Mouse (Mus musculus): ENCODE results near the gene Cmss1. TPM values are rescaled to one million over a fixed set of nuclear protein-coding genes. Genes with fewer than 3 reads are reported as not detected.

Gene Cmss1
- polyA plus RNA-seq, 1 experiment from 2014 or later, result 57.2 TPM

DNA sequence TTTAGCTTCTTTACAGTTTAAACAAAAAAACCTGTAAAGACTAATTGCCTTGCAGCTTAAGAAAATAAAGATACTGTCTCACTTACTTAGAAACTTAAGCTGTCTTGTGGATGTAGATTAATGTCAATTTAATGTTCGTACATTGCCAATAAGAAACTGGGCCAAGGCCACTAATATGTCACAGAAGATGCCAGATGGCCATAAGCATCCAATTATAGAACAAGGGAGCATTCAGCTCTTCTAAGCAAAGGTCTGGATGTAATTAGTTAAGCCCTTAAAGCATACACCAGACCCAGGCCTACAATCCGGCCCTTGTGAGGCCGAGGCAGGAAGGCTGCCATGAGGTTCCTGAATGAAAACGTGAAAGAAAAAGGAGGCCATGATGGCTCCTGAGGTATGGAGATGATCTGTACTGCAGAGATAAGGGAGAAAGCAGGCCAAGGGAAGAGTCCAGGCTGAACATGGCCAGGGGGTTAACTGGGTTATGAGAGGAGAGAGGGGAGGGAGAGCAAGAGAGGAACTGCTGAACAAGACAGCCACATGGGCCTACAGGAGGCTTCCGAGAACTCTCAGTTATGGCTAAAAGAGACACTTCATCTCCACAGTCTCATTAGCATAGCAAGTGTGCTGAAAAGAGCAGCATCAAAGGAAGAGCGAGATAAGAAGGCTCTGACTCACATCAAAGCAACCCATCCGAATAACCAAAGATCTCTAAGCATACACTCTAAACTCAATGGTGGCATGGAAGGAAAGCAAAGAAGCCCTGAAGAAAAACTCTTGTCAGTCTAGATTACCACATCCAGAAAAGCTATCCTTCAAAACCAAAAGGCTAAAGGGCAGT is 287.2 kb downstream of the Cmss1 start:
- H3K9me3 ChIP-seq, result peaks cover 5% of the 10 kb centered on the region; the same call in 1 of the 2 replicates
- no peak overlapping the region for H3K4me3 ChIP-seq
- ATAC-seq (ENCODE audit: insufficient number of reproducible peaks, insufficient read depth, low FRiP score, low TSS enrichment, low read depth), result no peak
- no peaks in the 10 kb centered on the region for H3K36me3 ChIP-seq
- WGBS, result 55% methylated on average over 7 of the region's 7 CpGs
- H3K27ac ChIP-seq, result no peak overlapping the region
- H3K4me2 ChIP-seq, result no peak overlapping the region
- no peaks in the 10 kb centered on the region for H3K27me3 ChIP-seq
- no peak overlapping the region for H3K9ac ChIP-seq
- H3K4me1 ChIP-seq, result peaks cover 10% of the 10 kb centered on the region

DNA sequence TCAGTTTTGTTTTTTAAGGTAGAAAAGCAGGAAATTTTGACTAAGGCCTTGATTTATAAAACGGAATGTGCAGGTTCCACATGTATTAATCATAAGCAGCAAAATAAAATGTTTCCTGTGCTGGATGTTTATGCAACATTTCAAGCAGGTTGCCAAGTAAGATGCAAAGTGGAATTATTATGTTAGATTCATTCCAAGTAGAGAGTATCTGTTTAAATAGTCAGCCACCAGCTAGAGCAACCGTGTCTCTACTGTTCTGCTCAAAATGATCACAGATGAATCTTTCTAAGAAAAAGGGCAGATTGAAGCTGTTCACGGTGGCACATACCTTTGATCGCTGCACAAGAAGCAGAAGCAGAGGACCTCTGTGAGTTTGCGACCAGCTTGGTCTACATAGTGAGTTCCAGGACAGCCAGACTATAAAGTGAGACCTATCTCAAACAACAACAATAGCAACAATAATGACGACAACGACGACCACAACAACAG is 288.0 kb downstream of the Cmss1 start:
- Histone ChIP-seq H3K36me3 (no peaks in the 10 kb centered on the region), H3K27me3 (no peaks in the 10 kb centered on the region), H3K9me3 (peaks cover 5% of the 10 kb centered on the region; the same call in 1 of the 2 replicates), H3K4me1 (peaks cover 11% of the 10 kb centered on the region), H3K27ac (no peak overlapping the region; the same call in 1 of the 2 replicates), H3K4me3 (no peak overlapping the region), H3K4me2 (no peak overlapping the region), H3K9ac (no peak overlapping the region)
- ATAC-seq (ENCODE audit: insufficient number of reproducible peaks, insufficient read depth, low FRiP score, low TSS enrichment, low read depth), result no peak
- WGBS, result 59% methylated on average over 8 of the region's 8 CpGs

DNA sequence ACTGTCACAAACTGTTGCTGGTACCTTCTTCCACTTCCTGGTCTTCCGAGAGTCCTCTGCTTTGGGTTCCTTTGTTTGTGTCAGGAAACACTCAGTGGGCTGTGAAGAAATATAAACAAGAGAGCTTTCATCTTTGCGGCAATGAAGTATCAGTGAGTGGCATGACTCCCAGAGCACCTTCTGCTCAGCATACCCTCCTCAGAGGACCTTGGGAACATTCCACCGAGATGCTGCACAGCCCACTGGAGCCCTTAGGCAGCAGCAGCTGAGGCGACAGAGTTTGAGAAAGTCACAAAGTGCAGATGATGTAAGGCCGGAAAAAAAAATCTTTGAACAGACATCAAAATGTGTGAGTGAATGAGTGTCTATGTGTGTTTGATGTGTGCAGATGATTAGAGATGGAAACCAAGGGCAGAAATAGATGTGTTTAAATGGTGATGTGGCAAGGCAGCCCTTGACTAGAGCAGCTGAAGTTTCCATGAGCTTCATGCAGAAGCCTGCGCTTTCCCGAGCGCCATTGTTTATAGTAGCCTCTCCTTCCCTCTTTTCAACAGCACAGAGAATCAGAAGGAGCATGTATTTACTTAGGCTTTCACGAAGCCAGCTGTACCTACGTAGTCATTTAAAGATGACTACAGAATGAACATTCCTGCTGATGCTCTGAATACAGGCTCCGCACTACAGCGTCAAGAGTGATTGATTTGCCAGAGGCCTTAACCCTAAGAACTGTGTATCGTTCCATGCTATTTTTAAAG is 288.6 kb downstream of the Cmss1 start:
- Histone ChIP-seq H3K27ac (no peak overlapping the region), H3K36me3 (no peaks in the 10 kb centered on the region), H3K4me3 (no peak overlapping the region), H3K4me1 (peaks cover 11% of the 10 kb centered on the region), H3K9me3 (peaks cover 5% of the 10 kb centered on the region; the same call in 1 of the 2 replicates), H3K27me3 (no peaks in the 10 kb centered on the region), H3K4me2 (no peak overlapping the region), H3K9ac (no peak overlapping the region)
- WGBS, result 53% methylated on average over 13 of the region's 13 CpGs
- no peak for ATAC-seq (ENCODE audit: insufficient number of reproducible peaks, insufficient read depth, low FRiP score, low TSS enrichment, low read depth)

DNA sequence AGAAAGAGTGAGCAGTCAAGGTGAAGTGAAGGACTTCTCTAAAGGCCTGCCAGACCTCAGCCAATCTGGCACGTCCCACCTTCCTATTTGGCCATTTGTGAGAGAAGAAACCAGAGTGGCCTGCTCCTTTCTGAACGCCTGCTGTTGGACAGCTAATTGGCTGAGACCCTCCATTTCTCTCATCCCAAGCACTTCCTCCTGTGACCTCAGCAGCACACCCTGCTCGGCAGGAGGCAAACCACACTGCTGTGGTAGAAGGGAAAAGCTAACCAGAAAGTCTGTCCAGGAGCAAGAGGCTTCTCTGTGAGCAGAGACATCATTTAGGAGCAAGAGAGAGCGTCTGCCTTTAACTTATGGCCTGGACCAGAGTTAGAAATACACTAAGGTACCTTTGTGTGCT is 289.5 kb downstream of the Cmss1 start:
- Histone ChIP-seq H3K27ac (no peak overlapping the region), H3K4me3 (no peak overlapping the region), H3K9ac (no peak overlapping the region), H3K27me3 (no peaks in the 10 kb centered on the region), H3K4me1 (peaks cover 11% of the 10 kb centered on the region), H3K4me2 (no peak overlapping the region), H3K36me3 (no peaks in the 10 kb centered on the region), H3K9me3 (peaks cover 5% of the 10 kb centered on the region; the same call in 1 of the 2 replicates)
- ATAC-seq (ENCODE audit: insufficient number of reproducible peaks, insufficient read depth, low FRiP score, low TSS enrichment, low read depth), result no peak
- 70% methylated on average over 4 of the region's 4 CpGs for whole genome bisulfite sequencing

DNA sequence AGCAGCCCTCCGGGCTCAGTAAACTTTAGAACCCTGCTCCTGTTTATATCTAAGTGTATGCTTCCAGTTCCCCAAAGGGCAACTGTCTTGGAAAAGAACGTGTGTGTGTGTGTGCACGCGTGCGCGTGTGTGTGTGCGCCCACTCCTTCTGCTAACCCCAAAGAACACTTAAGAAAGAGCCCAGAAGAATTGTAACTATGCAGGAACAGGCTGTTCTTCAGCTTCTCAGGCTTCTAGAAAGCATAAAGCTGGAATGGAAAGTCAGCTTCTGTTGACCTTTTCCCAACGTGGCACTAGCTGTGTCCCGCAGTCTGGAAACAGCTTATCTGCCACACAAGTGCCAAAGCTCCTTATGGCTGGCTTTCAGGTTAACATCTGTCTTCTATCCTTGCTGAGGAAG is 291.6 kb downstream of the Cmss1 start:
- Histone ChIP-seq H3K27ac (no peak overlapping the region), H3K27me3 (no peaks in the 10 kb centered on the region), H3K4me1 (peaks cover 11% of the 10 kb centered on the region), H3K9ac (no peak overlapping the region), H3K36me3 (no peaks in the 10 kb centered on the region), H3K9me3 (peaks cover 5% of the 10 kb centered on the region; the same call in 1 of the 2 replicates), H3K4me3 (no peak overlapping the region), H3K4me2 (no peak overlapping the region)
- ATAC-seq (ENCODE audit: insufficient number of reproducible peaks, insufficient read depth, low FRiP score, low TSS enrichment, low read depth), result no peak
- WGBS, result 85% methylated on average over 9 of the region's 9 CpGs

DNA sequence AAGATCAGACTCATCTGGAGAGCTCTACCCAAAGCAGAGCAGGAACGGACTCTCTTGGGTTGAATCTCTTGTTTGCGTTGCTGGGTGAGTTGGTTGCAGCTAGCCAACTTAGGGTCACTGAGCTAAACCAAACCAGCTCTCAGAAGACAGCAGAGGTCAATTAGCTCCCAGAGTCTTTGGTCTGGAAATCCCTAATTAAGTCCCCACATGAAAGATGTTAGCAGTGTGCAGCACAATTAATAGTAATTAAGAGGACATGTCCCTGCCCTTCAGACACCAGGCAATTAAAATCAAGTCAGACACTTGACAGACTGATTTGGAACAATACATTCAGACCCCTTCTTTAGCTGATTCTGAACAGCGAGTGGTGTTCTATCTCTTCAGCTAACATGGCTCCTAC is 292.4 kb downstream of the Cmss1 start:
- WGBS, result 62% methylated on average over 3 of the region's 3 CpGs
- peaks cover 11% of the 10 kb centered on the region for H3K4me1 ChIP-seq
- no peak overlapping the region for H3K4me3 ChIP-seq
- H3K9me3 ChIP-seq, result 0 out of 2 replicates have a peak, but pooled peaks cover under 1% of the 10 kb centered on the region
- H3K27me3 ChIP-seq, result no peaks in the 10 kb centered on the region
- no peaks in the 10 kb centered on the region for H3K36me3 ChIP-seq
- no peak overlapping the region for H3K4me2 ChIP-seq
- no peak overlapping the region for H3K9ac ChIP-seq
- no peak overlapping the region for H3K27ac ChIP-seq
- no peak for ATAC-seq (ENCODE audit: insufficient number of reproducible peaks, insufficient read depth, low FRiP score, low TSS enrichment, low read depth)

DNA sequence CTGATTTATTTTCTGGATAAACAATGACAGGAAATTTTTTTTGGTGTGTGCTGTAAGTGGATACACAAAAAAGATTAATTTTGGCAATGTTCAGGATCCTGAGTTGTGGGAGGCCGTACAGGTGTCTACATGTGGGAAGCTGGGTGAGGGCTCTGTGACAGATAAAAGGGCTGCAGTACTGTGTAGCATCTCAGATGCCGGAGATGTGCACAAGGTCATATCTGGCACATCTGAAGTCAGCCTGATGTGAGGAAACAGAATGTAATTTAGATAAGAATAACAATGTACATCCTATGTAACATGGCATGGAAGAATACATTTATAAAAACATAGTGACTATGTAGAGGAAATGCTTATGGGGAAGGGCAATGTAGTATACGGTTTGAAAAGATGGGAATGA is 293.2 kb downstream of the Cmss1 start:
- 82% methylated on average over 3 of the region's 3 CpGs for WGBS
- peaks cover 11% of the 10 kb centered on the region for H3K4me1 ChIP-seq
- no peak for ATAC-seq (ENCODE audit: insufficient number of reproducible peaks, insufficient read depth, low FRiP score, low TSS enrichment, low read depth)
- no peaks in the 10 kb centered on the region for H3K27me3 ChIP-seq
- H3K36me3 ChIP-seq, result no peaks in the 10 kb centered on the region
- H3K27ac ChIP-seq, result no peak overlapping the region
- H3K9ac ChIP-seq, result no peak overlapping the region
- H3K9me3 ChIP-seq, result no peaks in the 10 kb centered on the region
- H3K4me3 ChIP-seq, result no peak overlapping the region
- H3K4me2 ChIP-seq, result no peak overlapping the region

DNA sequence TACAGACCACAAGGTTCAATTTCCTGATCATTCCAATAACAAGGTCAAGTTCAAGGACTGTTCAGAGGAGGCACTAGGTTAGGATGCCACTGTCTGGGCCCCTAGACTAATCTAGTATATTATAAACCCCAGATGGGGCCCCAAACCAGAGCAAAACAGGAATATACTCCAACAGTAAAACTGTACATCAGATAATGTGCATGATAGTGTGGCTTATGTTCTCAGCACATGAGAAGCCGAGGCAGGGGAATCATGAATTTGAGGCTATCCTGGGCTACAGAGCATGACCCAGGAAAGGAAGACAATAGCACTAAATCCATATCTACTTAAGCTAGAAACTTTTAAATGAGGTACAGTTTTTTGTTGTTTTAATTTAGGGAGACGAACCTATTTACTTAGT is 294.5 kb downstream of the Cmss1 start:
- 86% methylated on average over 2 of the region's 2 CpGs for WGBS
- H3K9ac ChIP-seq, result no peak overlapping the region

DNA sequence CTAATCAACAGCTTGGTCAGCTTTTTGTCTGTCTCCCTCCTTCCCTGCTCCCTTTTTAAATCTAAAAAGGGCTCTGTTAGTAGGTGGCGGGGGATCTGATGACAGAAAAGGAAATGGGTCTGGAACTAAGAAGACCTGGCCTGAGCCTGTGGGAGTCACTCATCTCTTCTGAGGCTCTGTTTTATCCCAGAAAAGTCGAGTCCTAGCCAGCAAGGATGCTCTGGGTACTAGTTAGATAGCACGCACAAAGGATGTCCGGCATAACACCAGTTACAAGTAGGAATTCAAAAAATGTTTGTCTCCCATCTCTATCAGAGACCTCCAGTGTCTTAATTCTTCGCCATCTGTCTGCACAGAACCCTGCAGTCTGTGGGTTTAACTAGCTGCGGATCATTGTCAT is 301.2 kb downstream of the Cmss1 start:
- Histone ChIP-seq H3K27me3 (no peaks in the 10 kb centered on the region), H3K4me1 (peaks cover 21% of the 10 kb centered on the region), H3K36me3 (no peaks in the 10 kb centered on the region), H3K27ac (no peak overlapping the region), H3K4me3 (no peak overlapping the region), H3K4me2 (no peak overlapping the region), H3K9ac (no peak overlapping the region), H3K9me3 (no peaks in the 10 kb centered on the region)
- WGBS, result 77% methylated on average over 6 of the region's 6 CpGs
- no peak for ATAC-seq (ENCODE audit: insufficient number of reproducible peaks, insufficient read depth, low FRiP score, low TSS enrichment, low read depth)

More for the DNA sequence above, 294.5 kb downstream of the Cmss1 start:
- Histone ChIP-seq H3K4me1 (peaks cover 6% of the 10 kb centered on the region; the same call in 1 of the 2 replicates), H3K27me3 (no peaks in the 10 kb centered on the region), H3K4me3 (no peak overlapping the region), H3K4me2 (no peak overlapping the region), H3K27ac (no peak overlapping the region), H3K9me3 (no peaks in the 10 kb centered on the region), H3K36me3 (no peaks in the 10 kb centered on the region)
- ATAC-seq (ENCODE audit: insufficient number of reproducible peaks, insufficient read depth, low FRiP score, low TSS enrichment, low read depth), result no peak

DNA sequence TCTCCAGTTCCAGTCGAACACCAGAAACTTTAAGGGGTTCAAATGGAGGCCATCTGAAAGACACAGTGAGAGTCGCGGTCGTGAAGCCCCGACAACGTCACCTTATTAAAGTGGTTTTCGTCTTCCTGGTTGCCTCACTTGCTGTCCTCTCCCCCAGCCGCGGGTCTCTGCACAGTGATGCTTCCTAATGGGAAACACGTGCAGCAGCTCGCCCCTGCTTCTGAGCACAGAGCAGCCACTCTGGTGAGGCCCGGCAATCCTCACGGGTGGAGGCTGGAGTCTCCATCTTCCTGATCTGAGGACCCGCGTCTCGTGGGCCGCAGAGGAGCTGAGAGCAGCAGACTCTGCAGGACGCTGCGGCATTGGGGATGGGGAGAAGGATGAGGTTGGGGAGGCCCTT is 302.9 kb downstream of the Cmss1 start:
- H3K27ac ChIP-seq, result no peak overlapping the region
- 0 out of 2 replicates have a peak overlapping the region, but pooled peaks have one; percentile 49 for H3K9ac ChIP-seq
- WGBS, result 20% methylated on average over 19 of the region's 19 CpGs
- H3K36me3 ChIP-seq, result no peaks in the 10 kb centered on the region
- H3K27me3 ChIP-seq, result no peaks in the 10 kb centered on the region
- peaks cover 21% of the 10 kb centered on the region for H3K4me1 ChIP-seq
- no peak for ATAC-seq (ENCODE audit: insufficient number of reproducible peaks, insufficient read depth, low FRiP score, low TSS enrichment, low read depth)
- H3K4me2 ChIP-seq, result peak overlapping the region; percentile 55
- H3K4me3 ChIP-seq, result peak overlapping the region; percentile 20
- H3K9me3 ChIP-seq, result no peaks in the 10 kb centered on the region

DNA sequence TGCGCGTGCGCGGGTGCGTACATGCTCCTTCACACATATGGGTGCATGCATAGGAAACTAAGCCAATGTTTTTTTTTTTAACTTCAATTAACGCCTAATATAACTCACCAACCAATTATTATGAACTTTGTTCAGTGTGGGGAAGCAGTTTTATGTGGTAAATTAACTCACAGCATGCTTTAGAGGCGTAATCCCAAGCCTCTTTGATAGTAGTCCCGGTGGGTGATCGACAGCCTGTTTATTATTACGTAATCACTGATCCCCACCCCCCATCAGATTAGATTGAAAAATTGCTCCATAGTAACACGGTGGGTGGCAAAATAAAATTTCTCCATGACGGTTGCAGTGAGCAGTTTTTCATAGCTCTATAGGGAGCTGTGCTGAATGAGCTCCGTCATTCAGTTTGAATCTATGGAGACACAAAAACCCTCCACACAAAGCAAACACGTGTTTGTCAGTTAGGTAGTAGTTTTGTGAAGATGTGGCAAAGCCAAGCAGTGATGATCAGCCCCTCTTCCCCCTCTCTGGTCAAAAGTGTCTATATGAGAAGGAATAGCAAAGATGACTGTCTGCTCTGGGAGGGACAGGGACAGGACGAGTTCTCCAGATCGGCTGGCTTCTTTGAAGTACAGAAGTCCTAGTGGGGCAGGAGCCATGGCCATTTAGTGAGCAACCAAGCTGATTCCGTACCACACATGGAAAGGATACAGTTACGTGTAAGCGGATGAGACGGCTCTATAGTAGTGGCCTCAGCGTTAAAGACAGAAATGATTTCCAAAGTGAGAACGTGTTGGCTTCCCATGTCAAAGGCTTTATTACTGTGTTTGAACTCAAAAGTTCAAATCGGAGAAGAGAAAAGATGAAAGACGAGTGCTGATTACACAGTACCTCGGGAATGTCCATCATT is 303.6 kb downstream of the Cmss1 start:
- Histone ChIP-seq H3K27ac (no peak overlapping the region), H3K36me3 (no peaks in the 10 kb centered on the region), H3K9ac (0 out of 2 replicates have a peak overlapping the region, but pooled peaks have one; percentile 1), H3K9me3 (no peaks in the 10 kb centered on the region), H3K4me3 (peak overlapping the region; percentile 20), H3K4me2 (peak overlapping the region; percentile 55), H3K4me1 (peaks cover 21% of the 10 kb centered on the region), H3K27me3 (no peaks in the 10 kb centered on the region)
- no peak for ATAC-seq (ENCODE audit: insufficient number of reproducible peaks, insufficient read depth, low FRiP score, low TSS enrichment, low read depth)
- 54% methylated on average over 25 of the region's 25 CpGs for WGBS

Data from embryonic facial prominence, embryonic 13.5 days (tissue).